Mouse (Mus musculus) 3T3-L1 (cell line): ENCODE data around the gene Tro.

Experiments
- DNase-seq: peaks from one replicate; pipeline ENCODE4 v3.0.0-alpha.2; 2015; ENCODE audit warnings: low read depth, low spot score

The Tro gene

GRCm38 (mm10) chrX:150656908-150657796 lies at the start of gene Tro:
TSS of gene Tro (minus strand) at chrX:150657583.
- no peak for DNase-seq

GRCm38 (mm10) chrX:150677505-150677904 lies 20.1 kb upstream of the Tro start:
- no peak for DNase-seq

- peak; percentile 17 for DNase-seq
These were observed 5.4 kb upstream of the Tro start for GRCm38 (mm10) chrX:150662809-150663208.

GRCm38 (mm10) chrX:150657797-150658118 lies 375 bp upstream of the Tro start:
- DNase-seq, result no peak

- peak; percentile 25 for DNase-seq
These were observed 1.1 kb downstream of the Tro start for GRCm38 (mm10) chrX:150656122-150656907.

- no peak for DNase-seq
These were observed 21.0 kb downstream of the Tro start for GRCm38 (mm10) chrX:150636421-150636820.

- no peak for DNase-seq
These were observed 58.5 kb downstream of the Tro start for GRCm38 (mm10) chrX:150598882-150599281.
